Mouse (Mus musculus): ENCODE measurements around the gene Gm597.

DNA sequence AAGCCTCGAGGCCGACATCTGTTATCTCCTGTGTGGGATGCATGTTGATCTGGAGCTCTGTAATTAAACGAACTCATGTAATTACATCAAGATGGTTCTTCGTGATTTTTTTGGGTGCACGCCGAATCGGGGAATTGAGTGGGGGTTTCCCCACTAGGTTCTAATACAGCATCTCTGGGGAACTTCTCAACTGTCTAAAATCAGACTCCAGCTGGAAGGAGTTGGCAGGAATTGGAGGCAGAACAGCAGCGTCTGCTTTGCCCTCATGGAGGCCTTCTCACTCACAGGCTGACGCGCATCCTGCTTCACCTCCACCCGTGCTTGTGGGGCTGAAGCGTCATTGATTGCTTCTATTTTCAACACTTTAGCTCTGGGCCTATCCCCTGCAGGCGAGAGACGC is 20.8 kb upstream of the Gm597 start:
- TF ChIP-seq EP300 (IDR thresholded peaks at IDR 0.05; ENCODE audit: low read depth) (no peak), CTCF (IDR thresholded peaks at IDR 0.05; ENCODE audit: low read depth) (no peak)
